ENCODE assay signal across 11 mouse cellular contexts in the genomic region with DNA sequence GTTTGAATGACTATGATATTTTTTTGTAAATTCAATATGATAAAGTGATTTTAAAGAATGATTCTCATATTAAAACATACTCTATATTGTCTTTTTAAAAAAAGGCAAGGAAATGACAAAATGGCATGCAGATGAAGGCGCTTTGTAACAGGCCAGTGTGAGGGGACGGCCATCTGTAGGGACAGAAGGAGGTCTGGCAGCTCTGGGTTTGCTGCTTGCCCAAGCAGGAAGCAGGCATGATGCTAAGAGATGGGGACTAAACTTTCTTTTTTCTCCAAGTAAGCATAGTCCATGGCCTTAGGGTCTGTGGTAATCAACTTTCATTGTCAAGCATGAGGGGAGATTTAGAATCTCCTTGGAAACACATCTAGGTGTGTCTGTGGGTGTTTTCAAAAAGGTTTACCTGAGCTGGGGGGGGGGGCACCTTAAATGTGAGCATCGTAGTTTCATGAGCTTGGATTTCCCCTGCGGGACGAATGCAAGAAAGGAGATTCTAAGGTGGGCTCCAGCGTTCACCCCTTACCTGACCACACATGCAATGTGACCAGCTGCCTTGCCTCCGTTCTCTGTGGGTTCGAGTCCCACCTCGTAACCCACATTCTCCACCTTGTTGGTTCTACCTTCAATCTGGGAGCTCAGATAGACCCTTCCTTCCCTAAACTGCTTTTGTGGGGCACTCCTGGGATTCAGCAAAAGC. TPM values are rescaled to one million over a fixed set of nuclear protein-coding genes. Genes with fewer than 3 reads are reported as not detected.
A peak's percentile ranks its signal among the peaks of the same experiment; 100 is the strongest.
DNase-seq lines count a peak whose midpoint lies in the region; ATAC-seq and TF ChIP-seq lines count a peak whose summit lies in the region.
"Had no signal": no experiment of that assay in that cellular context is flagged by ENCODE, and none has a peak within 500 bp of the region (broad histone marks: within the 10 kb centered on the region; RNA-seq: fewer than 3 reads in every experiment).

No protein-coding gene starts in this region.

- no peak overlapping the region for H3K4me2 ChIP-seq in heart, embryonic 14.5 days (ENCODE audit: low read length)
- H3K4me2 ChIP-seq in lung, embryonic 15.5 days, result no peak overlapping the region
- no peak overlapping the region for H3K4me2 ChIP-seq in limb, embryonic 15.5 days
- no peak overlapping the region for H3K4me2 ChIP-seq in stomach, postnatal 0 days (replicated peaks; ENCODE audit: low read depth)
- H3K4me2 ChIP-seq: liver, embryonic 12.5 days had no signal

- TF ChIP-seq POLR2A in lung, adult 2 months (IDR thresholded peaks at IDR 0.05; ENCODE audit: borderline replicate concordance, extremely low read depth, low read depth, low read length), result no peak

- no peak overlapping the region; the same call in 1 of the 2 replicates for H3K9ac ChIP-seq in heart, embryonic 14.5 days (ENCODE audit: low read length)
- H3K9ac ChIP-seq in lung, embryonic 15.5 days, result no peak overlapping the region
- no peak overlapping the region for H3K9ac ChIP-seq in limb, embryonic 15.5 days
- 0 out of 2 replicates have a peak overlapping the region, but pooled peaks have one; percentile 27 for H3K9ac ChIP-seq in stomach, postnatal 0 days (ENCODE audit: low read length)
- H3K9ac ChIP-seq: liver, embryonic 12.5 days had no signal

- no peak for TF ChIP-seq EP300 in stomach, postnatal 0 days (optimal IDR thresholded peaks at IDR 0.05)

- H3K36me3 ChIP-seq in heart, embryonic 14.5 days (ENCODE audit: control insufficient read depth, insufficient read depth, low read length), result peaks cover 8% of the 10 kb centered on the region
- peaks cover 8% of the 10 kb centered on the region; the same call in 1 of the 2 replicates for H3K36me3 ChIP-seq in lung, embryonic 15.5 days
- H3K36me3 ChIP-seq in limb, embryonic 15.5 days, result peaks cover under 1% of the 10 kb centered on the region; the same call in 1 of the 2 replicates
- H3K36me3 ChIP-seq in stomach, postnatal 0 days (ENCODE audit: control insufficient read depth, insufficient read depth, low read length), result no peaks in the 10 kb centered on the region; the same call in 1 of the 2 replicates

- DNase-seq in heart, postnatal 36 days, result no peak
- DNase-seq in lung, adult 2 months, result no peak
- DNase-seq in stomach, postnatal 0 days (ENCODE audit: low spot score), result no peak
- no peak for DNase-seq in urinary bladder, postnatal 4 days (ENCODE audit: low spot score in 2 of 2)
- DNase-seq: embryo, embryonic 11 days; layer of hippocampus, adult 9-11 months; thymus, adult 18-20 months had no signal

- TF ChIP-seq CTCF in lung, adult 2 months (IDR thresholded peaks at IDR 0.05; ENCODE audit: insufficient read depth, low read length), result no peak
- no peak for TF ChIP-seq CTCF in stomach, postnatal 0 days (IDR thresholded peaks at IDR 0.05; ENCODE audit: low read depth)

- H3K4me1 ChIP-seq in heart, embryonic 14.5 days (ENCODE audit: control insufficient read depth in 2 of 2, insufficient read depth in 2 of 2, low read length in 2 of 2), result peaks cover 21 to 45% of the 10 kb centered on the region in 2 experiments
- peaks cover 21% of the 10 kb centered on the region for H3K4me1 ChIP-seq in lung, embryonic 15.5 days
- H3K4me1 ChIP-seq in lung, adult 2 months (ENCODE audit: control insufficient read depth, insufficient read depth, low read length), result no peaks in the 10 kb centered on the region
- peaks cover 35% of the 10 kb centered on the region for H3K4me1 ChIP-seq in limb, embryonic 15.5 days
- no peaks in the 10 kb centered on the region for H3K4me1 ChIP-seq in stomach, postnatal 0 days (replicated peaks; ENCODE audit: control insufficient read depth, insufficient read depth)
- H3K4me1 ChIP-seq: liver, embryonic 12.5 days had no signal

- no peak overlapping the region for H3K4me3 ChIP-seq in heart, embryonic 14.5 days (ENCODE audit: control insufficient read depth in 1 of 2, insufficient read depth in 1 of 2, low read depth in 1 of 2, low read length in 2 of 2)
- H3K4me3 ChIP-seq in lung, embryonic 15.5 days, result no peak overlapping the region
- H3K4me3 ChIP-seq in lung, adult 2 months (replicated peaks; ENCODE audit: extremely low read depth, low read depth, low read length), result no peak overlapping the region
- H3K4me3 ChIP-seq in limb, embryonic 15.5 days, result no peak overlapping the region
- H3K4me3 ChIP-seq in stomach, postnatal 0 days (ENCODE audit: low read depth, low read length), result no peak overlapping the region
- H3K4me3 ChIP-seq: liver, embryonic 12.5 days had no signal

- ATAC-seq in heart, embryonic 14.5 days (ENCODE audit: insufficient number of reproducible peaks, insufficient read depth, low FRiP score, low read depth), result no peak
- no peak for ATAC-seq in lung, embryonic 15.5 days (ENCODE audit: borderline replicate concordance, extremely low read depth, low FRiP score, low TSS enrichment)
- ATAC-seq in limb, embryonic 15.5 days (ENCODE audit: insufficient number of reproducible peaks, low FRiP score, low TSS enrichment, low read depth), result no peak
- ATAC-seq in stomach, postnatal 0 days (ENCODE audit: low FRiP score, low TSS enrichment), result no peak
- ATAC-seq: liver, embryonic 12.5 days had no signal

- no peaks in the 10 kb centered on the region for H3K9me3 ChIP-seq in heart, embryonic 14.5 days (ENCODE audit: control insufficient read depth, low read length)
- H3K9me3 ChIP-seq in lung, embryonic 15.5 days, result no peaks in the 10 kb centered on the region
- no peaks in the 10 kb centered on the region for H3K9me3 ChIP-seq in limb, embryonic 15.5 days
- no peaks in the 10 kb centered on the region for H3K9me3 ChIP-seq in stomach, postnatal 0 days (ENCODE audit: control insufficient read depth, low read length)
- H3K9me3 ChIP-seq: liver, embryonic 12.5 days had no signal

- 95% methylated on average over 9 of the region's 9 CpGs for WGBS in heart, embryonic 14.5 days
- 90% methylated on average over 9 of the region's 9 CpGs for WGBS in lung, embryonic 15.5 days
- WGBS in lung, adult 2 months, result 91% methylated on average over 9 of the region's 9 CpGs
- 86% methylated on average over 9 of the region's 9 CpGs for WGBS in limb, embryonic 15.5 days
- WGBS in stomach, postnatal 0 days, result 91% methylated on average over 9 of the region's 9 CpGs

- no peaks in the 10 kb centered on the region for H3K27me3 ChIP-seq in heart, embryonic 14.5 days (ENCODE audit: control insufficient read depth, insufficient read depth, low read length)
- H3K27me3 ChIP-seq in lung, embryonic 15.5 days, result no peaks in the 10 kb centered on the region
- no peaks in the 10 kb centered on the region for H3K27me3 ChIP-seq in limb, embryonic 15.5 days
- H3K27me3 ChIP-seq in stomach, postnatal 0 days (ENCODE audit: control insufficient read depth, insufficient read depth, low read length), result no peaks in the 10 kb centered on the region
- H3K27me3 ChIP-seq: liver, embryonic 12.5 days had no signal

- intact Hi-C loops in heart, postnatal 36 days (cut with DNase I), result no loop called here

- H3K27ac ChIP-seq in heart, embryonic 14.5 days (replicated peaks in 1 of 2; ENCODE audit: control insufficient read depth in 1 of 2, insufficient read depth in 1 of 2, low read depth in 2 of 2, low read length in 2 of 2), result peak overlapping the region; percentile 42 to 53; a peak in 3 of 4 replicates
- H3K27ac ChIP-seq in lung, embryonic 15.5 days, result peak overlapping the region; percentile 3; the same call in 1 of the 2 replicates
- H3K27ac ChIP-seq in limb, embryonic 15.5 days, result peak overlapping the region; percentile 80
- 0 out of 2 replicates have a peak overlapping the region, but pooled peaks have one; percentile 40 for H3K27ac ChIP-seq in stomach, postnatal 0 days (replicated peaks)
- H3K27ac ChIP-seq: liver, embryonic 12.5 days had no signal

RNA-seq across cellular contexts. Expression of a gene that starts 26.1 kb away (rescaled TPM):
- 0.75 and 0.88 TPM in 2 replicates for polyA plus RNA-seq in heart, embryonic 14.5 days (2014; fragmentation: Nextera tagmentation; extraction: Ambion mirVana)
- under 1 TPM; 0.30 to 0.36 TPM for total RNA-seq in heart, postnatal 36 days (2021)
- 0.24 and 0.60 TPM in 2 replicates for polyA plus RNA-seq in lung, embryonic 15.5 days (2015; fragmentation: Nextera tagmentation; extraction: Ambion mirVana)
- 0.06 and 0.09 TPM in 2 replicates for polyA plus RNA-seq in lung, adult 2 months (2012; rRNA removed)
- 0.92 and 0.99 TPM in 2 replicates for polyA plus RNA-seq in limb, embryonic 15.5 days (2015; fragmentation: Nextera tagmentation; extraction: Ambion mirVana)
- polyA plus RNA-seq in stomach, postnatal 0 days (2015; fragmentation: Nextera tagmentation; extraction: Ambion mirVana), result 0.39 and 0.56 TPM in 2 replicates

Comparison
In these comparisons a context has a peak if more than half of its experiments do, and no peak if none do; other contexts are left out.
1. H3K27ac ChIP-seq: peak in every context shown above with its lines; median percentile 80 in limb, embryonic 15.5 days; 48 in heart, embryonic 14.5 days; 40 in stomach, postnatal 0 days; 3 in lung, embryonic 15.5 days.